ENCODE assay signal across 25 mouse cellular contexts in the genomic region with DNA sequence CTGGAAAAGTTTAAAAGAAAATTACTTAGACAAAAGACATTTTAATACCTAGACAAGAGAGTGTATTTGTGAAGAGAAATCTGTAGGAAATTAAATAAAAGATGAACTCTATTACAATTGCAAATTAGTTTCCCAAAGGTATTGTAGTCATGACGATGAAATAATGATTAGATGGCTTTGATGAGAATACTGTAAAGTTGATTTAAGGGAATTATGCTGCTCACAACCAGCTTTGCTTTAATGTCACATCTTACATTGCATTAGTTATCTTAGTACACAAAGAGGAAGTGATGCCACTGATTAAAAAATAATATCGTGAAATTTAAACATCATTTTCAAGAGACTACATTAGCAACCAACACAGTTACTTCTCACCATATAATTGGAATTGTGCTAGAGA.
"Had no signal": no experiment of that assay in that cellular context is flagged by ENCODE, and none has a peak within 500 bp of the region (broad histone marks: within the 10 kb centered on the region; RNA-seq: fewer than 3 reads in every experiment).

No protein-coding gene starts in this region.

- ATAC-seq: inflammation-experienced regulatory T-cells, adult 6 months; intestine, embryonic 15.5 days; intestine, postnatal 0 days had no signal

- DNase-seq: gastrocnemius, adult 2 months; gastrocnemius, postnatal 10 days; gastrocnemius, postnatal 25 days; heart, adult 18-20 months; heart, postnatal 10 days; heart, postnatal 4 days; kidney, adult 18-20 months; kidney, adult 8-10 months; kidney, postnatal 10 days; kidney, postnatal 25 days; kidney, postnatal 4 days; liver had no signal

- H3K4me2 ChIP-seq: heart, embryonic 12.5 days; hindbrain, embryonic 12.5 days; hindbrain, embryonic 14.5 days; intestine, embryonic 15.5 days; limb, embryonic 12.5 days; liver, embryonic 11.5 days had no signal

- H3K4me3 ChIP-seq: gastrocnemius, adult 2 months; heart, embryonic 10.5 days; heart, embryonic 12.5 days; hindbrain, embryonic 10.5 days; hindbrain, embryonic 12.5 days; intestine, embryonic 15.5 days; layer of hippocampus, adult 2 months; left cerebral cortex, adult 2 months; limb, embryonic 10.5 days; limb, embryonic 12.5 days had no signal

- H3K36me3 ChIP-seq: heart, embryonic 10.5 days; heart, embryonic 12.5 days; hindbrain, embryonic 10.5 days; hindbrain, embryonic 12.5 days; intestine, embryonic 15.5 days; limb, embryonic 10.5 days; limb, embryonic 12.5 days had no signal

- H3K9me3 ChIP-seq: heart, embryonic 10.5 days; hindbrain, embryonic 12.5 days; intestine, embryonic 15.5 days; limb, embryonic 10.5 days; limb, embryonic 12.5 days had no signal

- H3K4me1 ChIP-seq: heart, embryonic 10.5 days; heart, embryonic 12.5 days; hindbrain, embryonic 10.5 days; hindbrain, embryonic 12.5 days; intestine, embryonic 15.5 days; limb, embryonic 10.5 days; limb, embryonic 12.5 days had no signal

- H3K27me3 ChIP-seq: heart, embryonic 12.5 days; hindbrain, embryonic 12.5 days; intestine, embryonic 15.5 days; limb, embryonic 12.5 days had no signal

- H3K9ac ChIP-seq: heart, embryonic 12.5 days; hindbrain, embryonic 12.5 days; hindbrain, embryonic 14.5 days; intestine, embryonic 15.5 days; limb, embryonic 12.5 days had no signal

- H3K27ac ChIP-seq: gastrocnemius, adult 2 months; heart, embryonic 10.5 days; hindbrain, embryonic 10.5 days; hindbrain, embryonic 12.5 days; hindbrain, embryonic 14.5 days; intestine, embryonic 15.5 days; layer of hippocampus, adult 2 months; left cerebral cortex, adult 2 months; limb, embryonic 10.5 days; limb, embryonic 12.5 days had no signal
